Mouse (Mus musculus) midbrain, embryonic 15.5 days (tissue): ENCODE data around the gene Suds3. TPM values are rescaled to one million over a fixed set of nuclear protein-coding genes. Genes with fewer than 3 reads are reported as not detected.

Source experiments
- ATAC-seq: fragments of 200-750 bp; cut with Nextera tagmentation; replicated peaks from 2 replicates; pipeline ENCODE4 v1.8.0; 2017; ENCODE audit warnings: moderate TSS enrichment
- H3K27ac ChIP-seq: fragments of 300-500 bp; sonication (generic); 2 replicates; pipeline ENCODE4 v1.5.1; 2015; ENCODE audit warnings: mild to moderate bottlenecking, inconsistent platforms
- H3K27me3 ChIP-seq: fragments of 300-500 bp; sonication (generic); replicated peaks from 2 replicates; pipeline ENCODE4 v1.6.1; 2015; ENCODE audit warnings: inconsistent platforms
- H3K36me3 ChIP-seq: fragments of 300-500 bp; sonication (generic); replicated peaks from 2 replicates; pipeline ENCODE4 v1.6.1; 2015; ENCODE audit warnings: inconsistent platforms
- H3K4me1 ChIP-seq: fragments of 300-500 bp; sonication (generic); 2 replicates; pipeline ENCODE4 v1.6.1; 2015; ENCODE audit warnings: inconsistent platforms
- H3K4me2 ChIP-seq: fragments of 300-500 bp; sonication (generic); 2 replicates; pipeline ENCODE4 v1.6.1; 2015; ENCODE audit warnings: inconsistent platforms, mild to moderate bottlenecking, moderate library complexity
- H3K4me3 ChIP-seq: fragments of 300-500 bp; sonication (generic); 2 replicates; pipeline ENCODE4 v1.5.1; 2015; ENCODE audit warnings: mild to moderate bottlenecking, inconsistent platforms
- H3K9ac ChIP-seq: fragments of 300-500 bp; sonication (generic); 2 replicates; pipeline ENCODE4 v1.6.1; 2015; ENCODE audit warnings: mild to moderate bottlenecking, inconsistent platforms
- H3K9me3 ChIP-seq: fragments of 300-500 bp; sonication (generic); 2 replicates; pipeline ENCODE4 v1.6.1; 2016; ENCODE audit warnings: inconsistent platforms
- WGBS: fragments of 180-500 bp; shearing (Covaris S2); methylation state at CpG from one replicate; pipeline ENCODE4 v1.1.7; 2015; ENCODE audit warnings: mixed read lengths; 5-methylcytosine and 5-hydroxymethylcytosine counted together
- polyA plus RNA-seq: library from polyadenylated mRNA; unstranded; fragments of >200 nt; fragmentation: Nextera tagmentation; extraction: Ambion mirVana; gene quantifications from 2 replicates; pipeline ENCODE4 v1.2.1, GENCODE M21; 2015

The Suds3 gene
- polyA plus RNA-seq, 1 experiment from 2014 or later = 87.3 TPM

GRCm38 (mm10) chr5:117134066-117134888 is 18.4 kb upstream of the Suds3 start:
- no peaks in the 10 kb centered on the region for H3K27me3 ChIP-seq
- ATAC-seq = no peak
- H3K9ac ChIP-seq = no peak overlapping the region
- WGBS = 83% methylated on average over 19 of the region's 19 CpGs
- no peak overlapping the region for H3K27ac ChIP-seq
- peaks cover 11% of the 10 kb centered on the region; the same call in 1 of the 2 replicates for H3K4me1 ChIP-seq
- no peaks in the 10 kb centered on the region for H3K9me3 ChIP-seq
- no peak overlapping the region for H3K4me3 ChIP-seq
- no peaks in the 10 kb centered on the region for H3K36me3 ChIP-seq
- no peak overlapping the region for H3K4me2 ChIP-seq

GRCm38 (mm10) chr5:117133446-117134065 is 17.6 kb upstream of the Suds3 start:
- Histone ChIP-seq H3K9ac (no peak overlapping the region), H3K36me3 (no peaks in the 10 kb centered on the region), H3K27me3 (no peaks in the 10 kb centered on the region), H3K4me1 (peaks cover 11% of the 10 kb centered on the region; the same call in 1 of the 2 replicates), H3K27ac (no peak overlapping the region), H3K4me2 (no peak overlapping the region), H3K9me3 (no peaks in the 10 kb centered on the region), H3K4me3 (no peak overlapping the region)
- WGBS = 88% methylated on average over 17 of the region's 17 CpGs
- no peak for ATAC-seq

- Histone ChIP-seq H3K27me3 (no peaks in the 10 kb centered on the region), H3K4me3 (no peak overlapping the region), H3K4me2 (no peak overlapping the region), H3K9me3 (no peaks in the 10 kb centered on the region), H3K27ac (no peak overlapping the region), H3K36me3 (no peaks in the 10 kb centered on the region), H3K4me1 (peaks cover 7% of the 10 kb centered on the region; the same call in 1 of the 2 replicates), H3K9ac (no peak overlapping the region)
- WGBS = 94% methylated on average over 15 of the region's 15 CpGs
- no peak for ATAC-seq
These were observed 14.8 kb upstream of the Suds3 start for GRCm38 (mm10) chr5:117130726-117131125.

- Histone ChIP-seq H3K27me3 (no peaks in the 10 kb centered on the region), H3K4me2 (no peak overlapping the region), H3K9me3 (no peaks in the 10 kb centered on the region), H3K4me1 (no peaks in the 10 kb centered on the region), H3K9ac (no peak overlapping the region), H3K4me3 (no peak overlapping the region), H3K36me3 (no peaks in the 10 kb centered on the region), H3K27ac (no peak overlapping the region)
- WGBS = 90% methylated on average over 4 of the region's 4 CpGs
- no peak for ATAC-seq
These were observed 11.1 kb upstream of the Suds3 start for GRCm38 (mm10) chr5:117127051-117127450.

- H3K36me3 ChIP-seq = no peaks in the 10 kb centered on the region
- no peak overlapping the region for H3K4me2 ChIP-seq
- H3K9me3 ChIP-seq = no peaks in the 10 kb centered on the region
- no peak for ATAC-seq
- H3K27me3 ChIP-seq = peaks cover 10% of the 10 kb centered on the region; the same call in 1 of the 2 replicates
- H3K4me3 ChIP-seq = no peak overlapping the region
- H3K27ac ChIP-seq = no peak overlapping the region
- peaks cover 10% of the 10 kb centered on the region for H3K4me1 ChIP-seq
- H3K9ac ChIP-seq = no peak overlapping the region
- WGBS = 80% methylated on average over 16 of the region's 16 CpGs
These were observed 9.8 kb upstream of the Suds3 start for GRCm38 (mm10) chr5:117125482-117126346.

- WGBS = 90% methylated on average over 4 of the region's 4 CpGs
- no peak for ATAC-seq
These were observed 7.9 kb upstream of the Suds3 start for GRCm38 (mm10) chr5:117123840-117124239.

GRCm38 (mm10) chr5:117123102-117123501 is 7.2 kb upstream of the Suds3 start:
- H3K27ac ChIP-seq = no peak overlapping the region
- ATAC-seq = no peak
- peaks cover 21% of the 10 kb centered on the region for H3K4me1 ChIP-seq
- 91% methylated on average over 6 of the region's 6 CpGs for WGBS
- H3K9ac ChIP-seq = no peak overlapping the region
- no peaks in the 10 kb centered on the region for H3K36me3 ChIP-seq
- no peak overlapping the region for H3K4me2 ChIP-seq
- no peaks in the 10 kb centered on the region for H3K9me3 ChIP-seq
- H3K4me3 ChIP-seq = no peak overlapping the region
- peaks cover 10% of the 10 kb centered on the region; the same call in 1 of the 2 replicates for H3K27me3 ChIP-seq

More at GRCm38 (mm10) chr5:117123840-117124239, 7.9 kb upstream of the Suds3 start:
- H3K9ac ChIP-seq = no peak overlapping the region
- no peak overlapping the region for H3K4me3 ChIP-seq
- peaks cover 10% of the 10 kb centered on the region; the same call in 1 of the 2 replicates for H3K27me3 ChIP-seq
- no peaks in the 10 kb centered on the region for H3K9me3 ChIP-seq
- H3K4me1 ChIP-seq = peaks cover 19% of the 10 kb centered on the region
- H3K36me3 ChIP-seq = no peaks in the 10 kb centered on the region
- H3K27ac ChIP-seq = no peak overlapping the region
- no peak overlapping the region for H3K4me2 ChIP-seq

GRCm38 (mm10) chr5:117121657-117122056 is 5.7 kb upstream of the Suds3 start:
- peak overlapping the region; percentile 97; the same call in 1 of the 2 replicates for H3K4me2 ChIP-seq
- no peaks in the 10 kb centered on the region for H3K36me3 ChIP-seq
- peaks cover 21% of the 10 kb centered on the region for H3K4me1 ChIP-seq
- ATAC-seq = no peak
- H3K9me3 ChIP-seq = no peaks in the 10 kb centered on the region
- no peak overlapping the region for H3K27ac ChIP-seq
- H3K27me3 ChIP-seq = peaks cover 10% of the 10 kb centered on the region; the same call in 1 of the 2 replicates
- no peak overlapping the region for H3K9ac ChIP-seq
- 3% methylated on average over 2 of the region's 2 CpGs for WGBS
- H3K4me3 ChIP-seq = no peak overlapping the region

GRCm38 (mm10) chr5:117120489-117121466 is 4.9 kb upstream of the Suds3 start:
- peak; percentile 43 for ATAC-seq

GRCm38 (mm10) chr5:117119777-117120488 is 4.0 kb upstream of the Suds3 start, which contains the start of gene Taok3:
Gene Taok3, plus strand, starts transcription at chr5:117120129.
- Histone ChIP-seq H3K36me3 (no peaks in the 10 kb centered on the region), H3K27ac (0 out of 2 replicates have a peak within 1 kb of the TSS, but pooled peaks have one; percentile 2), H3K4me2 (peak within 1 kb of the TSS; percentile 97), H3K27me3 (peaks cover 10% of the 10 kb centered on the region; the same call in 1 of the 2 replicates), H3K9me3 (no peaks in the 10 kb centered on the region), H3K4me3 (peak within 1 kb of the TSS; percentile 95), H3K4me1 (peaks cover 27% of the 10 kb centered on the region), H3K9ac (peak within 1 kb of the TSS; percentile 64)
- WGBS = under 1% methylated on average over 74 of the region's 74 CpGs
- peak; percentile 94 for ATAC-seq

More at GRCm38 (mm10) chr5:117120489-117121466, 4.9 kb upstream of the Suds3 start:
- Histone ChIP-seq H3K27me3 (peaks cover 10% of the 10 kb centered on the region; the same call in 1 of the 2 replicates), H3K4me3 (peak overlapping the region; percentile 95), H3K9me3 (no peaks in the 10 kb centered on the region), H3K36me3 (no peaks in the 10 kb centered on the region), H3K4me2 (peak overlapping the region; percentile 97), H3K9ac (peak overlapping the region; percentile 64), H3K27ac (no peak overlapping the region), H3K4me1 (peaks cover 25% of the 10 kb centered on the region)
- under 1% methylated on average over 40 of the region's 40 CpGs for WGBS
